Mouse (Mus musculus): ENCODE measurements around the gene Gm49392. TPM values are rescaled to one million over a fixed set of nuclear protein-coding genes. Genes with fewer than 3 reads are reported as not detected.

The Gm49392 gene
- polyA plus RNA-seq, 1 experiment from 2014 or later, result not detected

DNA sequence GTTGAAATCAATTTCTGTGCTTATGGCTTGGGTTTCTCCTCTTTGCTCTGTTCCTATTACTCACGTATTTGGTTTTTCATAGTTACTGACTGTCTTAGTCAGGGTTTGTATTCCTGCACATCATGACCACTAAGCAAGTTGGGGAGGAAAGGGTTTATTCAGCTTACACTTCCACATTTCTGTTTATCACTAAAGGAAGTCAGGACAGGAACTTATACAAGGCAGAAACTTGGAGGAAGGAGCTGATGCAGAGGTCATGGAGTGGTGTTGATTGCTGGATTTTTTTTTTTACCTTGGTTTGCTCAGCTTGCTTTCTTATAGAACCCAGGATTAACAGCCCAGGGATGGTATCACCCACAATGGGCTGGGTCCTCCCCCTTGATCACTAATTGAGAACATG, 4.4 kb downstream of the Gm49392 start:
- WGBS, result 81% methylated on average over 1 of the region's 1 CpGs

DNA sequence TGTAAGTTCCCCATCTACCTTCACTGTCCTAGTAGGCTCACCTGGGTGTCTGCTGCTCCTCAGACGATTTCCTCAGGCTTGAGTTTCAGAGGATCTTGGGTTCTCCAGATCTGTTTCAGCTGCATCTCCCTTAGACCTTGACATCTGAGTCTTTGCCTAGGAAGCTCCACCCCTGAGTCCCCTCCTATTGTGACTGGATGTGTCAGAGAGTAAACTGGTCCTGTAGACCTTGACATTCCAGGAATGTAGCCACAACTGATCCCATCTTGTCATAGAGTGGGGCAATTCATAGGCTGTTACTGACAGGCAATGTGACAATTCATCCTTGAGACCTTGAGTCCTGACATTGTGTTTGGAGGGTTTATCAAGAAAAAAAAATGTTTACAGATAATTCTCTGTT, 32.4 kb downstream of the Gm49392 start, which contains the start of gene 4930486L24Rik:
TSS of gene 4930486L24Rik (minus strand) at position 195 of the 400 bp plus-strand sequence.
- no peak within 1 kb of the TSS for H3K4me3 ChIP-seq (ENCODE audit: control insufficient read depth in 1 of 2, insufficient read depth in 1 of 2, low read depth in 1 of 2, low read length in 2 of 2)
- no peak within 1 kb of the TSS for H3K27ac ChIP-seq (replicated peaks in 1 of 2; ENCODE audit: control insufficient read depth in 1 of 2, insufficient read depth in 1 of 2, low read depth in 2 of 2, low read length in 2 of 2)
- H3K27me3 ChIP-seq (ENCODE audit: control insufficient read depth, insufficient read depth, low read length), result no peaks in the 10 kb centered on the region
- H3K4me1 ChIP-seq (ENCODE audit: control insufficient read depth in 2 of 2, insufficient read depth in 2 of 2, low read length in 2 of 2), result no peaks in the 10 kb centered on the region
- no peaks in the 10 kb centered on the region for H3K36me3 ChIP-seq (ENCODE audit: control insufficient read depth, insufficient read depth, low read length)
- H3K4me2 ChIP-seq (ENCODE audit: low read length), result no peak within 1 kb of the TSS
- H3K9me3 ChIP-seq (ENCODE audit: control insufficient read depth, low read length), result no peaks in the 10 kb centered on the region
- ATAC-seq (ENCODE audit: insufficient number of reproducible peaks, insufficient read depth, low FRiP score, low read depth), result no peak
- 54% methylated on average over 1 of the region's 1 CpGs for WGBS
- no peak within 1 kb of the TSS for H3K9ac ChIP-seq (ENCODE audit: low read length)

More for the DNA sequence above, 4.4 kb downstream of the Gm49392 start:
- ATAC-seq (ENCODE audit: insufficient number of reproducible peaks, insufficient read depth, low FRiP score, low read depth), result no peak
- no peak overlapping the region for H3K4me3 ChIP-seq (ENCODE audit: control insufficient read depth in 1 of 2, insufficient read depth in 1 of 2, low read depth in 1 of 2, low read length in 2 of 2)
- H3K27ac ChIP-seq (replicated peaks in 1 of 2; ENCODE audit: control insufficient read depth in 1 of 2, insufficient read depth in 1 of 2, low read depth in 2 of 2, low read length in 2 of 2), result no peak overlapping the region; a peak in 1 of 4 replicates
- no peak overlapping the region for H3K4me2 ChIP-seq (ENCODE audit: low read length)
- no peak overlapping the region for H3K9ac ChIP-seq (ENCODE audit: low read length)
- no peaks in the 10 kb centered on the region for H3K36me3 ChIP-seq (ENCODE audit: control insufficient read depth, insufficient read depth, low read length)
- no peaks in the 10 kb centered on the region for H3K4me1 ChIP-seq (ENCODE audit: control insufficient read depth in 2 of 2, insufficient read depth in 2 of 2, low read length in 2 of 2)
- no peaks in the 10 kb centered on the region for H3K27me3 ChIP-seq (ENCODE audit: control insufficient read depth, insufficient read depth, low read length)
- H3K9me3 ChIP-seq (ENCODE audit: control insufficient read depth, low read length), result peaks cover 3% of the 10 kb centered on the region

DNA sequence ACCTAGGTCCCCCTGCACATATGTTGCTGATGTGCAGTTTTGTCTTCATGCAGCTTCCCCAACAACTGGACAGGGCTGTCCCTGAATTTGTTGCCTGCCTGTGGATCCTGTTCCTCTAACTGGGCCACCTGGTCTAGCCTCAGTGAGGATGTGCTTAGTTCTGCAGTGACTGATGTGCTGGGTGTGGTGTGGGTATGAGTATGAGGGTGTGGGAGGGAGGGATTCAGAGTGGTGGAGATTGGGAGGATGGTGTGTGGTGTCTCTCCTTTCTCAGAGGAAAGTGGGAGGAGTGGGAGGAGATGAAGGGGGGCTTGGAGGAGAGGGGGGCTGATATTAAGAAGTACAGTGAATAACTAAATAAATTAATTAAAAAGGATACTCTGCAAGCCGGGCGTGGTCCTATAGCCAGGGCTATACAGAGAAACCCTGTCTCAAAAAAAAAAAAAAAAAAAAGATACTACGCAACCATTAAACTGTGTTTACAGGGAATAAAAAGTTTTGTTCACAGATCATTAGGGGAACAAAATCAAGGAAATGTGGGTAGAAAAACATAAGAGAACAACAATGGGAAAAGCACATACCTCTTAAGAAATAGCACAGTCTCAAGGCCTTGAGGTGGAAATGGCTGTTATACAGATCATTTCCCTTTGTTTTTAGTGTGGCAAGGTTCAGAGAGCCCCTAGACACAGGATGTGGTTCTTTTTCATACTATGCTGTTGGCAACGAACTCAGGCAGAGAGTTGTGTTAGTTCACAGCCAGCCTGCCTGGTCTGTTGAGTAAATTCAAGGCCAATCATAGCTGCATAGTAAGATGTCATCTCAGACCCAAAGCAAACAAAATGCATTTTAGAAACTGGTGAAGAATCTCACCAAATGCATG, 48.2 kb downstream of the Gm49392 start:
- H3K36me3 ChIP-seq (ENCODE audit: control insufficient read depth, insufficient read depth, low read length), result no peaks in the 10 kb centered on the region
- 77% methylated on average over 4 of the region's 4 CpGs for whole genome bisulfite sequencing
- H3K9me3 ChIP-seq (ENCODE audit: control insufficient read depth, low read length), result no peaks in the 10 kb centered on the region
- H3K4me1 ChIP-seq (ENCODE audit: control insufficient read depth in 2 of 2, insufficient read depth in 2 of 2, low read length in 2 of 2), result no peaks in the 10 kb centered on the region
- H3K9ac ChIP-seq (ENCODE audit: low read length), result no peak overlapping the region
- H3K27ac ChIP-seq (replicated peaks in 1 of 2; ENCODE audit: control insufficient read depth in 1 of 2, insufficient read depth in 1 of 2, low read depth in 2 of 2, low read length in 2 of 2), result peak overlapping the region in 1 of 2 experiments; percentile 37; a peak in 1 of 4 replicates
- no peaks in the 10 kb centered on the region for H3K27me3 ChIP-seq (ENCODE audit: control insufficient read depth, insufficient read depth, low read length)
- no peak for ATAC-seq (ENCODE audit: insufficient number of reproducible peaks, insufficient read depth, low FRiP score, low read depth)
- H3K4me2 ChIP-seq (ENCODE audit: low read length), result no peak overlapping the region
- H3K4me3 ChIP-seq (ENCODE audit: control insufficient read depth in 1 of 2, insufficient read depth in 1 of 2, low read depth in 1 of 2, low read length in 2 of 2), result no peak overlapping the region

DNA sequence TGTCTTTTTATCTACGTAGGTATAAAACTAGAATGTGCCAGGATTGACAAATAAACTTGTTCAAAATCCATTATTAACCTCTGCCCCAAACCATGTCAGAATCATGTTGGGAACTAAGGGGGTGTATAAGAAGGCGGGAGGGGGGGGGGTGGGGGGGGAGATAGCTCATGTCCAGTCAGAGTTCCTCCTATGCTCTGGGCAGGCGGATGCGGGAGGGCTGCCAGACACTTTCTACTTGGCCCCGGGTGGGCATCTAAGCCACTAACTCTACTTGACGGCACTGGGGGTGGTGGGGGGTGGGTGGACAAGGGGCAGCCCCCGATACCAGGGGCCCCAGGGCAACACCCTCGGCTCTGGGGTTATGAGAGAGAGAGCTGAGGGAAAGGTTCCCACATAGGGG, 53.5 kb downstream of the Gm49392 start:
- no peak overlapping the region for H3K27ac ChIP-seq (replicated peaks in 1 of 2; ENCODE audit: control insufficient read depth in 1 of 2, insufficient read depth in 1 of 2, low read depth in 2 of 2, low read length in 2 of 2)
- no peaks in the 10 kb centered on the region for H3K4me1 ChIP-seq (ENCODE audit: control insufficient read depth in 2 of 2, insufficient read depth in 2 of 2, low read length in 2 of 2)
- H3K27me3 ChIP-seq (ENCODE audit: control insufficient read depth, insufficient read depth, low read length), result no peaks in the 10 kb centered on the region
- H3K4me3 ChIP-seq (ENCODE audit: control insufficient read depth in 1 of 2, insufficient read depth in 1 of 2, low read depth in 1 of 2, low read length in 2 of 2), result no peak overlapping the region
- H3K9me3 ChIP-seq (ENCODE audit: control insufficient read depth, low read length), result no peaks in the 10 kb centered on the region
- H3K36me3 ChIP-seq (ENCODE audit: control insufficient read depth, insufficient read depth, low read length), result no peaks in the 10 kb centered on the region
- ATAC-seq (ENCODE audit: insufficient number of reproducible peaks, insufficient read depth, low FRiP score, low read depth), result no peak
- WGBS, result 75% methylated on average over 8 of the region's 8 CpGs
- no peak overlapping the region for H3K4me2 ChIP-seq (ENCODE audit: low read length)
- H3K9ac ChIP-seq (ENCODE audit: low read length), result no peak overlapping the region

DNA sequence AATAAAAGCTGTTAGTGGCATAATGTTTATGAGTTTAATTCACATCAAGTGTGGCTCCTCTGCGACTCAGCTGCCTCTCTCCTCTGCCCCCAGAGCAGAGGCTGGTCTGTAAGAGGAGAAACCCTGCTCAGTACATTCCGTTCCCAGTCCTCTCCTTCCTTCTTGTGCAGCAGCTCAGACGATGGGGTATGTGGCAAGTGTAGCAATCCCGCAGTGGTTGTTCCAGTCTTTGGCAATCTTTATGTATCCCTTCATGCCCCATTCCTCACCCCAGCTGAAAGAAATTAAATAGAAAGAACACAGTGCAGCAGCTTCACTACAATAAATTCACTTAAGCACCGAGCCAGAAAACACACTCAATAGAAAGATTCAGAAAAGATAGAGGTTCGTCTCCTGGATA, 54.0 kb downstream of the Gm49392 start:
- Histone ChIP-seq H3K36me3 (ENCODE audit: control insufficient read depth, insufficient read depth, low read length) (no peaks in the 10 kb centered on the region), H3K27ac (replicated peaks in 1 of 2; ENCODE audit: control insufficient read depth in 1 of 2, insufficient read depth in 1 of 2, low read depth in 2 of 2, low read length in 2 of 2) (no peak overlapping the region), H3K4me1 (ENCODE audit: control insufficient read depth in 2 of 2, insufficient read depth in 2 of 2, low read length in 2 of 2) (no peaks in the 10 kb centered on the region), H3K4me2 (ENCODE audit: low read length) (no peak overlapping the region), H3K9me3 (ENCODE audit: control insufficient read depth, low read length) (no peaks in the 10 kb centered on the region), H3K9ac (ENCODE audit: low read length) (no peak overlapping the region), H3K4me3 (ENCODE audit: control insufficient read depth in 1 of 2, insufficient read depth in 1 of 2, low read depth in 1 of 2, low read length in 2 of 2) (no peak overlapping the region), H3K27me3 (ENCODE audit: control insufficient read depth, insufficient read depth, low read length) (no peaks in the 10 kb centered on the region)
- ATAC-seq (ENCODE audit: insufficient number of reproducible peaks, insufficient read depth, low FRiP score, low read depth), result no peak
- WGBS, result 65% methylated on average over 6 of the region's 6 CpGs

DNA sequence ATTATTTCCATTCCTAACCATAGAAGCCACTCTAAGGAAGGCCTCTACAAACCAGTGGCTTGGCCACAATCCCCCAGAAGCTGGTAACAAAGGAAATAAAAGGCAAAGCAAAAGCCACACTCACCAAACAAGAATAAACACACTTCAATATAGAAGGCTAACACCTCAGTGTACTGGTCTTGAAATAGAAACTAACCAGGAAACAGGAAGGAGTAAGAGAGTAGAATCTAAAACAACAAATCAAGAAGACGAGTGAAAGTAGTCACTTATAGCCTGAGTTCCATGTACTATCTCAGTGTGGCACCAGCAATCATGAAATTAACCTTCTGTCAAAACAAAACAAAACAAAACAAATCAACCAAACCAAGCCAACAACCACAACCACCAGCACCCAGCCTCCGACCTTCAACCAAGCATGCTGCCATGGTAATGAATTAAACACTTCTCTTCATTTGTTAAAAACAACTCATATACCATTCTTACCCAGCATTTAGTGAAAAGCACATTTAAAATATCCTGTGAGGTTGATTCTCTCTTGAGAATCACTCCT, 57.3 kb downstream of the Gm49392 start:
- H3K4me3 ChIP-seq (ENCODE audit: control insufficient read depth in 1 of 2, insufficient read depth in 1 of 2, low read depth in 1 of 2, low read length in 2 of 2), result no peak overlapping the region
- H3K4me2 ChIP-seq (ENCODE audit: low read length), result no peak overlapping the region
- WGBS, result 64% methylated on average over 2 of the region's 2 CpGs
- H3K9me3 ChIP-seq (ENCODE audit: control insufficient read depth, low read length), result no peaks in the 10 kb centered on the region
- H3K27me3 ChIP-seq (ENCODE audit: control insufficient read depth, insufficient read depth, low read length), result no peaks in the 10 kb centered on the region
- no peak overlapping the region for H3K27ac ChIP-seq (replicated peaks in 1 of 2; ENCODE audit: control insufficient read depth in 1 of 2, insufficient read depth in 1 of 2, low read depth in 2 of 2, low read length in 2 of 2)
- H3K9ac ChIP-seq (ENCODE audit: low read length), result no peak overlapping the region
- no peak for ATAC-seq (ENCODE audit: insufficient number of reproducible peaks, insufficient read depth, low FRiP score, low read depth)
- no peaks in the 10 kb centered on the region for H3K4me1 ChIP-seq (ENCODE audit: control insufficient read depth in 2 of 2, insufficient read depth in 2 of 2, low read length in 2 of 2)
- no peaks in the 10 kb centered on the region for H3K36me3 ChIP-seq (ENCODE audit: control insufficient read depth, insufficient read depth, low read length)

DNA sequence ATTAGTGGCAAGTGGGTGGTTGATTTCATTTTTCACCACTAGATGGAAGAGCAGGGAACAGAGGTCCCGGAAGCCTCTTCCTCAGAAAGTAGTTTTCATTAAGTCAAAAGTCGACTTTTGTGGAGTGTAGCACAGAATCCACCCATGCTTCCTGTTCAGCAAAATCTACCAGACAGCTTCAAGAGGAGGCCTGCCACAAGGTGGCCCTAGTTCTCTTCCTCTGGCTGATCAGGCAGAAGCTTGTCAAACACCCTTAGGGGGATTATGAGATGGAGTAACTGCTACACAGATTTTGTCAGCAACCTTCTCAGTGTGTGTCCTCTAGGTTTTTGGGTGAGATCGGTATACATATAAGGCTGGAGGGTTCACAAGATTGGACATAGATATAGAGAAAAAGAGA, 70.6 kb downstream of the Gm49392 start:
- WGBS, result 47% methylated on average over 3 of the region's 3 CpGs
- no peaks in the 10 kb centered on the region for H3K27me3 ChIP-seq (ENCODE audit: control insufficient read depth, insufficient read depth, low read length)
- H3K9ac ChIP-seq (ENCODE audit: low read length), result no peak overlapping the region
- H3K27ac ChIP-seq (replicated peaks in 1 of 2; ENCODE audit: control insufficient read depth in 1 of 2, insufficient read depth in 1 of 2, low read depth in 2 of 2, low read length in 2 of 2), result no peak overlapping the region
- ATAC-seq (ENCODE audit: insufficient number of reproducible peaks, insufficient read depth, low FRiP score, low read depth), result no peak
- no peaks in the 10 kb centered on the region for H3K36me3 ChIP-seq (ENCODE audit: control insufficient read depth, insufficient read depth, low read length)
- H3K4me3 ChIP-seq (ENCODE audit: control insufficient read depth in 1 of 2, insufficient read depth in 1 of 2, low read depth in 1 of 2, low read length in 2 of 2), result no peak overlapping the region
- H3K9me3 ChIP-seq (ENCODE audit: control insufficient read depth, low read length), result no peaks in the 10 kb centered on the region
- no peaks in the 10 kb centered on the region for H3K4me1 ChIP-seq (ENCODE audit: control insufficient read depth in 2 of 2, insufficient read depth in 2 of 2, low read length in 2 of 2)
- H3K4me2 ChIP-seq (ENCODE audit: low read length), result no peak overlapping the region
